Mouse (Mus musculus) lung, adult 2 months (tissue): ENCODE data around the gene Vrk1. TPM values are rescaled to one million over a fixed set of nuclear protein-coding genes. Genes with fewer than 3 reads are reported as not detected.

Experiments used
- DNase-seq: peaks from one replicate; pipeline ENCODE4 v3.0.0; 2022
- H3K4me1 ChIP-seq: fragments of 200-500 bp; 2 replicates; pipeline ENCODE4 v1.6.1; 2011; ENCODE audit warnings: low read length; ENCODE audit not compliant: control insufficient read depth, insufficient read depth
- H3K4me3 ChIP-seq: fragments of 200-500 bp; replicated peaks from 2 replicates; pipeline ENCODE3; 2011; ENCODE audit warnings: low read depth, mild to moderate bottlenecking, control low read depth, low read length; ENCODE audit errors: extremely low read depth
- CTCF ChIP-seq: fragments of 200-500 bp; IDR thresholded peaks from 2 replicates; pipeline ENCODE4 v1.5.1; 2011; ENCODE audit warnings: mild to moderate bottlenecking, low read length, control low read depth; ENCODE audit not compliant: insufficient read depth
- POLR2A ChIP-seq: fragments of 200-500 bp; IDR thresholded peaks from 2 replicates; pipeline ENCODE4 v1.6.1; 2011; ENCODE audit warnings: low read depth, mild to moderate bottlenecking, control low read depth, low read length, borderline replicate concordance; ENCODE audit errors: extremely low read depth
- WGBS: fragments of 180-500 bp; shearing (Covaris S2); methylation state at CpG from one replicate; pipeline ENCODE4 v1.1.7; 2018; 5-methylcytosine and 5-hydroxymethylcytosine counted together
- polyA plus RNA-seq: library from polyadenylated mRNA; depleted of rRNA; stranded (reverse); fragments of >200 nt; gene quantifications from 2 replicates; pipeline ENCODE4 v1.2.3, GENCODE M21; 2012

Vrk1 gene
- polyA plus RNA-seq, 1 experiment, result 7.9 TPM

DNA sequence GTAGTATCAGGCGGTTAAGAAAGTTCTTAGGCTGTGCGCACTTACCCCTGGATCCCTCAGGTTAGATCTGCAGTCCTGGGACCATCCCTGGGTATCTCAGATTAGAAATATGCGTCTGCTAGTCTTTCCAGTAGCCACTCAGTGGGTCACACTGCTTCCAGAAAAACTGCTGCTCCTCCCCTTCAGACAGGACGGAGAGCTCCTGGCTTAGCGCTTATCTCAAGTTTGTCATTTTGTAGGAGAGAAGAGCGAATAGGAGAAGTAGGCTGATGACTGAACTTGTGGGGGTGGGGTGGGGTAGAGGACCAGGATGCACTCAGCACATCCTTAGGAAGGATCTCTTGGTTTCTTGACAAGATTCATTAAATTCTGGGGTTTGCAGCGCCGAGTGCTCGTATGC lies 13.6 kb downstream of the Vrk1 start:
- no peak overlapping the region for H3K4me3 ChIP-seq
- 88% methylated on average over 9 of the region's 9 CpGs for WGBS
- H3K4me1 ChIP-seq, result no peaks in the 10 kb centered on the region
- no peak for TF ChIP-seq POLR2A
- TF ChIP-seq CTCF, result no peak
- no peak for DNase-seq

DNA sequence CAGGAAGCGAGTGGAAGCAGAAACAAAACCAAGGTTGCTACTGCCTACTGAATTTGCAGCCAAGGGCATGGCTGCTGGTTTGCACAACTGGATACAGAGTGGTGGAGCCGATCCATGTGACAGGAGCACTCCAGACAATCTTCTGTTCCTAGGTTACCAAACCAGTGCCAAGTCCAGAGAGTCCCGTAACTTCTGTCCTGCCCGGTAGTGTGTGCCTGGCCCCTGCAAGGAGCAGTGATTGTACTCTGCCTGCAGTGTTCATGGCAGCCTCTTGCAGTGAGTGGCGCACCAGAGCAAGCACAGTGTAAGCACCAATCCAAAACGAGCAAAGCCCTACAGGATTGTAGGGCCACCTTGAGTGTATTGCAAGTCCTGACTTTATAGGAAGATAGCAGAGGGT lies 15.4 kb downstream of the Vrk1 start:
- 62% methylated on average over 6 of the region's 6 CpGs for WGBS
- no peak for DNase-seq
- H3K4me1 ChIP-seq, result no peaks in the 10 kb centered on the region
- no peak overlapping the region for H3K4me3 ChIP-seq
- TF ChIP-seq CTCF (no peak), POLR2A (no peak)

DNA sequence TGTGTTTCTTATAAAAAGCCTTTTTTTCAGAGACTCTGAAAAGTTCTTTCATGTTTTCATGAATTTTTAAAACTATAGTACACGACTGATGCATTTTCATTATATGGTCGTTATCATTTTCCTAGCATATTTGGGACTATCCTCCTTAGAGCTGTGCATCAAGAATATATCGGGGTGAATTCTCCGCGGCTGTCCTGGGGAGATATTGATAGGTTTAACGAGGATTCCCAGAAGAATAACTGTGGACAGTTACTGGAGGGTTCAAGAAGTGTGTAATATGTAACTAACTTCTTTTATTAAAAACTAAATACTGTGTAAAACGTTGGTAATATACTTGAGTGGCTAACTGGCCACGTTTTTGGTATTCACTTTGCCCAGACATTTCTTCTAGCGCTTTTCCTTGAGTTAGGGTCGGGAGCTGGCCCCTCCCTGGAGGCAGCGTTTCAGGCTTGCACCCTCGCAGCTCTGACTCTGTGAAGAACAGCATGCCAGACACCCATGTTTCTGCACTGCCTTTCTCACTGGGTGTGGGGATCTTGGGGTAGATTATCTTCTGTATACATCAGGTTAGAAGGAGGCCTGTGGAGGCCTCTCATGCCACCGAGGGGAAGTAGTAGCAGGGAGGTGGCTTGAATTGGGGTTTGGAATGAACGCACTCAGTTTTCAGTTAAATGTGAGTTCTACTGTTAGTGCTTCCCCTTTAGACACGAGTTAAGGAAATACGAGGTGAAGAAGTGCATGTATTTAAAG lies 16.5 kb downstream of the Vrk1 start:
- no peak for TF ChIP-seq CTCF
- no peak for TF ChIP-seq POLR2A
- Histone ChIP-seq H3K4me1 (no peaks in the 10 kb centered on the region; the same call in 1 of the 2 replicates), H3K4me3 (no peak overlapping the region)
- DNase-seq, result no peak
- WGBS, result 83% methylated on average over 16 of the region's 16 CpGs

DNA sequence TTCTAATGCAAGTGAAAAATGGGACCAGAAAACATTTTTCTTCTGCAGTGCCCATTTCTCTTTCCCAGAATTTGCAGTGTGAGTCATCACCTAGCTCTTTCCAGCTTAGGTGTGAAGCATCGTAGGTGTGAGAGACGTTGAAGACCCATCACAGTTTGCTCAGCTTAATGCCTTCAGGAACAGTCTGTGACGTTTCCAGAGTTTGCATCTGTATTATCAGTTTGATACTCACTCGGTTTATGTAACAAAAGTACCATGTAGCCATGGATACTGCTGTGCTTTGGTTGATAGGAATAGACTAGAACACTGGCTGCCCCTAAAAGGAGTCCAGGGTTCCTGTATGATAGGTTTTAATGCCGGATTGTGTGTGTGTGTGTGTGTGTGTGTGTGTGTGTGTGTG lies 17.3 kb downstream of the Vrk1 start:
- WGBS, result 81% methylated on average over 5 of the region's 5 CpGs
- TF ChIP-seq POLR2A, result no peak
- TF ChIP-seq CTCF, result no peak
- Histone ChIP-seq H3K4me1 (no peaks in the 10 kb centered on the region; the same call in 1 of the 2 replicates), H3K4me3 (no peak overlapping the region)
- no peak for DNase-seq

DNA sequence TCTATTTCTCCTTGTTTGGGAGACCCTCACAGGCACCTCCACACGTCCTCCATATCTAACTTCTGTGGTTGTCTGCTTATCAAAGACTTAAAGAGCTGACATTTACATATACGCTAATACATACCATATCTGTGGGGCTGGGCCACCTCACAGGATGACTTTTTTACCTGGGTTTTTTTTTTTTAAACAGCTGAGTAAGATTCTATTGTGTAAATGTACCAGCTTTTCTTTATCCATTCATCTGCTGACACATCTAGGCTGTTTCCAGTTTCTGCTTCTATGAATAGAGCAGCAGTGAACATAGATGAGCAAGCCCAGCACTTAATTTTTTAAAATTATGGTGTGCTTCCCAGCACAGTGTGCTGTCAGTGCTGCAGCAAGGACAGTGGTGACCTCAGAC lies 19.6 kb downstream of the Vrk1 start:
- Histone ChIP-seq H3K4me3 (no peak overlapping the region), H3K4me1 (peaks cover 6% of the 10 kb centered on the region; the same call in 1 of the 2 replicates)
- WGBS, result 88% methylated on average over 2 of the region's 2 CpGs
- no peak for DNase-seq
- TF ChIP-seq POLR2A (no peak), CTCF (no peak)

DNA sequence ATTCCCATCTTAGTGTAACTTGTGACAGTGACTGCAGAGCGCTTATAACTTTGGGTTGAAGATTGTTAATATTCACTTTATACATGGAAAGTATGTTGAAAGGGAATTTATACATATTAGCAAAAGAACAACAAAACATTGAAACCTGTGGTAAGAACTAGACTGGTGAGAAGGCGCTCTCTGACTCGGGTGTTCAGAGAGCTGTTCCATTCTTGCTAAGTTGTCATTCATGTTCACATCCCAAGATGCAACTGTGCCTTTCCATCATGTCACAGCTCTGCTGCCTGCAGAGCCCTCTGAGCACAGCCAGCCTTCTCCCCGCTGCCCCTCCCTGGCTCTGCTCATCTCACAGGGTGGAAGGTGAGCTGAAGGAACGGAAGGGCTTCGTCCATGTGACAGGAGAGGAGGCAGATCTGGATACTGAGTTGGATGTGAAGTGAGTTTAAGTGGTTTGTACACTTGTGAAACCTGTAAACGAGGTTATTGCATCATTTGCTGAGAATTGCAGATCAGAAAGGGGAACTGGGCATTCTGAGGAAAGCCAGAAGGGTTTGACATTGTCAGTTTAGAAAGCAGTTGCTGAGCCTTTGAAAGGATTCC lies 20.2 kb downstream of the Vrk1 start:
- Histone ChIP-seq H3K4me1 (peaks cover 6% of the 10 kb centered on the region; the same call in 1 of the 2 replicates), H3K4me3 (no peak overlapping the region)
- DNase-seq, result peak; percentile 16
- no peak for TF ChIP-seq CTCF
- no peak for TF ChIP-seq POLR2A
- 57% methylated on average over 7 of the region's 7 CpGs for WGBS

DNA sequence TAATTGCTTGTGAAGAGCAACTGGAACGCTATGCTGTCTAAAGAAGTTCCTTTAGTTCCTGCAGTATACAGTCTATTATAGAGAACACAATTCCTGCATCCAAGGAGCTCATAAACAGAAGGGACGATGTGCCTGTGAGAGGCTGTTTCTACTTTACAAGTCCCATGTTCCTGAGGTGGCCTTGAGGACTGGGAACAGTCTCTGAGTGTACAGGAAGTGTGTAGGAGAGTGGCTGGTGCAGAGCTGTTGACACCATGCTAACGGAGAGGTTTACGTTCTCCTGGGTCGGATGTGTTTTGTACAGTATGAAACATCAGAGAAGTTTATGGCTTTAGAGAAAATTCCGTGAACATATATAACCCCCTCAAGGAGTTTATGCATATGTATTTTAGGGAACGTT lies 20.8 kb downstream of the Vrk1 start:
- 62% methylated on average over 7 of the region's 7 CpGs for WGBS
- no peak for DNase-seq
- no peak overlapping the region for H3K4me3 ChIP-seq
- H3K4me1 ChIP-seq, result peaks cover 6% of the 10 kb centered on the region; the same call in 1 of the 2 replicates
- TF ChIP-seq CTCF (no peak), POLR2A (no peak)

DNA sequence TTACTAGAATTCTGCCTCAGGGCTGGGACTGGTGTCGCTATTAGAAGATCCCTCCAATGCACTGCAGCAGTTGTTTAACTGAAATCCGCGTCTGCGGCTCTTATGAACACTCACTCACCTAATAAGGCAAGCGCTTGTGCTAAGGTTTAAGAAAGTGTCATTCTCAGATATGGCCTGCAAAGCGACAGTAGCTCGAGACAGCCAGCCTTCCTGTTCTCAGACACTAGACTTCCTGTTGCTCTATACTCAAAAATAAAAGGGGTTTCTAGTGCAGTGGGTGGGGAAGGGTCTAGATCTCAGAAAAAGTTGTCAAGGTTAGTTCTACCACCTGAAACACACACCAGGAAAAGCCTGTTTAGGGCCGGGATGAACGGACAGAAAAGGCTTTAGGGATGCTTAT lies 21.9 kb downstream of the Vrk1 start:
- Histone ChIP-seq H3K4me3 (no peak overlapping the region), H3K4me1 (peaks cover 6% of the 10 kb centered on the region; the same call in 1 of the 2 replicates)
- TF ChIP-seq CTCF, result no peak
- TF ChIP-seq POLR2A, result no peak
- WGBS, result 52% methylated on average over 9 of the region's 9 CpGs
- no peak for DNase-seq

DNA sequence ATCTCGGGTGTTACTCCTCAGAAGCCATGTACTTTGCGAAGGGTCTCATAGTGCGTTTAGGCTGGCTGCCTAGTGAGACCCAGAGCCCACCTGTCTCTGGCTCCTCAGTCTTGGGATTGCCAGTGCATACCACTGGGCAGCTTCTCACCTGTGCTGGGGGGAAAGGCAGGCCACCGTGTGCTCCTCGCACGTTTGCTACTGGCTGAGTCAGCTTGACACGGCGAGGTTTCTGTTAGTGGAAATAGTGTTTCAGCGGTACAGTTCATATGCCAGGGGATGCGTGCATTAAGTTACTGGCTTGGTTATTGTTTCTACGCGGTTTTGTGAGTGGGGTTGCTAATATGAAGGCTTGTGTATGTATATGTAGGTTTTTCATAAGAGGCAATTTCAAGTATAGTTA lies 22.3 kb downstream of the Vrk1 start:
- TF ChIP-seq CTCF (no peak), POLR2A (no peak)
- DNase-seq, result no peak
- no peak overlapping the region for H3K4me3 ChIP-seq
- peaks cover 6% of the 10 kb centered on the region; the same call in 1 of the 2 replicates for H3K4me1 ChIP-seq
- WGBS, result 89% methylated on average over 12 of the region's 12 CpGs

DNA sequence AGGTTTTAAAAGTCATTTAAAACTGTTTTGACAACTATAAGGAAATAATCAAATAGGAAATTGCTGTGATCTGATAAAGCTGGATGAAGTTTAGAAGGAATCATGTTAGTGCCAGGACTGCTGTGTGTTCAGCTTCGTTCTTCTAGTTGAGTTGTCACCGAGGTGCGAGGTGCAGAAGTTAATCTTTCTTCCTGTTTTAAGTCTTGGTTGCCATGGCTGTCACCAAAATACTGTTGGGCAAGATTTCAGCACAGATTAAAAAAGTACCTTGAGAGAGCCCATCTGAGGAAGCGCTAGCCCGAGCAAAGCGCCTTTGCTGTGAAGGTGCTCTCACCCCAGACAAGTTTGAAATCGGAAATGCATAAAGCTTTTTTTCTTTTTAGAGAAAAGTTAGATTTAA lies 24.2 kb downstream of the Vrk1 start:
- Histone ChIP-seq H3K4me3 (no peak overlapping the region), H3K4me1 (peaks cover 6% of the 10 kb centered on the region; the same call in 1 of the 2 replicates)
- TF ChIP-seq CTCF (no peak), POLR2A (no peak)
- 43% methylated on average over 7 of the region's 7 CpGs for WGBS
- DNase-seq, result no peak

DNA sequence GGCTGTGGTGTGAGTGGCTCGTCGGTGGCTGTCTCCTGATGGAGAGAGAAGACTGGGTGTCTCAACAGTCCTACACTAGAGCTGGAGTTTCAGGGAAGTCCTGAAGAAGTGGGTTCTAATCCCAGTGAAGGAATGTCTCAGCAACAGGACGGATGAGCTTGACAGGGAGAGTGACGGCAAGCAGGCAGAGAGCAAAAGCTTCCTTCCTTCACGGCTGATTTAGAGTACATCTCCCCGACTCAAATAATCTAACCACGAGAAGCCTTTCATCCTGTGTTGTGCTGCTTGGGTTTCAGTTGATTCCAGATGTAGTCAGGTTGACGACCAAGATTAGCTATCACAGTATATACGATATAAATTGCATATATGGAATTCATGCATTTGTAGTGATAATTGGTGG lies 24.7 kb downstream of the Vrk1 start:
- 78% methylated on average over 9 of the region's 9 CpGs for WGBS
- TF ChIP-seq CTCF (no peak), POLR2A (no peak)

More for the DNA sequence above, 24.7 kb downstream of the Vrk1 start:
- H3K4me1 ChIP-seq, result peaks cover 6% of the 10 kb centered on the region; the same call in 1 of the 2 replicates
- no peak for DNase-seq
- no peak overlapping the region for H3K4me3 ChIP-seq
